Mouse (Mus musculus): ENCODE data around the gene Dab2ip.

- TF ChIP-seq CTCF (IDR thresholded peaks at IDR 0.05; ENCODE audit: low read depth, low read length) (no peak), TAL1 (conservative IDR thresholded peaks at IDR 0.05; ENCODE audit: low read depth, low read length) (no peak), GATA2 (IDR thresholded peaks at IDR 0.05; ENCODE audit: borderline replicate concordance, low read depth, low read length) (no peak), GATA1 (IDR thresholded peaks at IDR 0.05; ENCODE audit: borderline replicate concordance, low read length) (no peak)
Measured at GRCm38 (mm10) chr2:35702001-35702400, 143.9 kb downstream of the Dab2ip start.

All from G1E (cell line).